Mouse (Mus musculus) G1E (cell line): ENCODE results near the gene Nup107. TPM values are rescaled to one million over a fixed set of nuclear protein-coding genes. Genes with fewer than 3 reads are reported as not detected.
A peak's percentile ranks its signal among the peaks of the same experiment; 100 is the strongest.
"Not testable (repeated sequence)": the region's sequence is repeated elsewhere in the genome, so short reads cannot be mapped to it uniquely, and the experiment has no call there.

Experiments
- ATAC-seq: 2 replicates; pipeline ENCODE4 v1.8.0; 2016; ENCODE audit warnings: mild to moderate bottlenecking; ENCODE audit not compliant: insufficient number of reproducible peaks, poor library complexity, low FRiP score, severe bottlenecking; ENCODE audit errors: extremely low read depth
- DNase-seq: peaks from one replicate; pipeline ENCODE4 v3.0.0; 2012; ENCODE audit warnings: low spot score
- H3K27me3 ChIP-seq: 2 replicates; pipeline ENCODE4 v1.6.1; 2012; ENCODE audit warnings: mild to moderate bottlenecking, low read length, inconsistent platforms; ENCODE audit not compliant: insufficient read depth
- H3K36me3 ChIP-seq: replicated peaks from 2 replicates; pipeline ENCODE3; 2012; ENCODE audit warnings: mild to moderate bottlenecking, inconsistent platforms
- H3K4me1 ChIP-seq: 2 replicates; pipeline ENCODE4 v1.6.1; 2012; ENCODE audit warnings: low read depth, low read length, inconsistent platforms, mixed read lengths; ENCODE audit not compliant: insufficient read depth
- H3K4me3 ChIP-seq: 2 replicates; pipeline ENCODE4 v1.5.1; 2012; ENCODE audit warnings: low read depth, mild to moderate bottlenecking, inconsistent platforms, low read length, moderate library complexity, mixed read lengths
- H3K9me3 ChIP-seq: replicated peaks from 2 replicates; pipeline ENCODE4 v1.6.1; 2012; ENCODE audit warnings: inconsistent platforms
- CTCF ChIP-seq: IDR thresholded peaks from 2 replicates; pipeline ENCODE4 v1.5.1; 2012; ENCODE audit warnings: low read depth, low read length, inconsistent platforms, mixed read lengths
- GATA1 ChIP-seq: IDR thresholded peaks from 2 replicates; pipeline ENCODE4 v1.6.1; 2012; ENCODE audit warnings: borderline replicate concordance, low read length, inconsistent platforms, mixed read lengths
- GATA2 ChIP-seq: IDR thresholded peaks from 2 replicates; pipeline ENCODE4 v1.6.1; 2012; ENCODE audit warnings: low read depth, low read length, inconsistent platforms, borderline replicate concordance
- POLR2AphosphoS5 ChIP-seq: IDR thresholded peaks from 2 replicates; pipeline ENCODE4 v1.6.1; 2012; ENCODE audit warnings: low read depth, low read length, inconsistent platforms; ENCODE audit not compliant: insufficient replicate concordance
- TAL1 ChIP-seq: conservative IDR thresholded peaks from 2 replicates; pipeline ENCODE4 v1.6.1; 2012; ENCODE audit warnings: low read depth, low read length, inconsistent platforms, mixed read lengths
- polyA plus RNA-seq: library from polyadenylated mRNA; stranded (reverse); fragments of >175 nt; gene quantifications from 2 replicates; pipeline ENCODE4 v1.2.3, GENCODE M21; 2012
- total RNA-seq, 2 experiments: library from RNA; stranded (forward) in 1 of 2; stranded (reverse) in 1 of 2; fragments of 200-1000 nt in 1 of 2; fragments of >200 nt in 1 of 2; fragmentation: Nextera tagmentation in 1 of 2; gene quantifications; 2 replicates each; pipeline ENCODE4 v1.2.3; 2014 to 2017

Gene Nup107
- total and polyA plus RNA-seq, 3 experiments = 59.9 to 144 (median 130) TPM

DNA sequence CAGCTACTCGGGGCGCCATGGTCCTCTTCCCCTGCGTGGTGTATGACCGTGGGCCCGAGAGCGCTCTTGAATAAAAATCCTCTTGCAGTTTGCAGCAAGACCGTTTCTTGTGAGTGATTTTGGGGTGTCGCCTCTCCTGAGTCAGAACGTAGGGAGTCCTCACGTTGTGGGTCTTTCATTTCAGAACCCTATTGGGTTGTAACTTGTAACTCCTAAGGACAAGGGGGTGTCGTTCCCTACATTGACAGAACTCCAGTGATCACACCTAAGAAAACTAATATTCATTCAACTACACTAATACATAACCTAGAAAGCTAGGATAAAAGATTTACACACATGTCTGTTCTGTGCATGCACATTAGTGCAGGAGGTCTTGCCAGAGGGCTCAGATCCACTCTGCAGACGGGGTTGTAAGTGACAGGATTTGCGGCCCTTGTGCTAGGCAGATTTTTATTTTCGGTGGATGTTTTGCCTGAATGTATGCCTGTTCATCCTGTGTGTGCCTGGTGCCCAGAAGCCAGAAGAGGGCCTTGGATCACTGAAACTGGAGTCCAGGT lies 42.6 kb downstream of the Nup107 start:
- no peaks in the 10 kb centered on the region for H3K27me3 ChIP-seq
- peaks cover 65% of the 10 kb centered on the region for H3K36me3 ChIP-seq
- H3K4me3 ChIP-seq = no peak overlapping the region
- ATAC-seq (no peak), DNase-seq (no peak)
- peaks cover 34% of the 10 kb centered on the region for H3K9me3 ChIP-seq
- H3K4me1 ChIP-seq = peaks cover 9% of the 10 kb centered on the region
- TF ChIP-seq GATA1 (no peak), TAL1 (no peak), CTCF (no peak), POLR2AphosphoS5 (no peak), GATA2 (no peak)

DNA sequence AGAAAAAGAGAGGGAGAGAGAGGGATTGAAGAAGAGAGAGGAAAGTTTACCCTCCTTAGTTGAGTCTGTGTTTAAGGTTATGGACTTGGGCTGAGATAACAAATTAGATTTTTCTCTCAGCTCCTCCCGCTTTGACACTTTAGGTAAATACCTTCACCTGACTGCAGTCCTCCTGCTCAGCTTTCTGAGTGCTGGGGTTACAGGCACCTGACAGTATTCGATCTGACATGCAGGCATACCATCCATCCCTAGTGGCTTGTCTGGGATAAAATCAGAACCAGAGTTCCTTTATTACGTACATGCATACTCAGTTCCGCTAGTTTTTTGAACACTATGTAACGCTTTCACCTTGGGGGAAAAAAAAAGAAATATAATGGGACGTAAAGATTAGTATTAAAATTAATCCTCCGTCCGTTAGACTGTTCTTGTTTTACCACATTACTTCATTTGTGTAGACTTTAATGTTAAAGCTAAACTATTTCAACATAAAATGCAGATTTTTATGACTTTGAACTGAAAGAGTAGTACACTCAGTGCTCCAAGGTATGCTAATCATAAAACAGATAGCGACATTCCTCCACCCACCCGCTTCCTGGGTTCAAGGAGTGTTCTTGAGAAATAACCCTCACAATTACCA lies 43.3 kb downstream of the Nup107 start:
- peaks cover 14% of the 10 kb centered on the region for H3K4me1 ChIP-seq
- TF ChIP-seq GATA2 (no peak), CTCF (no peak)
- H3K27me3 ChIP-seq = no peaks in the 10 kb centered on the region
- no peak for ATAC-seq
- peaks cover 34% of the 10 kb centered on the region for H3K9me3 ChIP-seq
- DNase-seq = no peak
- H3K4me3 ChIP-seq = no peak overlapping the region
- peaks cover 63% of the 10 kb centered on the region for H3K36me3 ChIP-seq

DNA sequence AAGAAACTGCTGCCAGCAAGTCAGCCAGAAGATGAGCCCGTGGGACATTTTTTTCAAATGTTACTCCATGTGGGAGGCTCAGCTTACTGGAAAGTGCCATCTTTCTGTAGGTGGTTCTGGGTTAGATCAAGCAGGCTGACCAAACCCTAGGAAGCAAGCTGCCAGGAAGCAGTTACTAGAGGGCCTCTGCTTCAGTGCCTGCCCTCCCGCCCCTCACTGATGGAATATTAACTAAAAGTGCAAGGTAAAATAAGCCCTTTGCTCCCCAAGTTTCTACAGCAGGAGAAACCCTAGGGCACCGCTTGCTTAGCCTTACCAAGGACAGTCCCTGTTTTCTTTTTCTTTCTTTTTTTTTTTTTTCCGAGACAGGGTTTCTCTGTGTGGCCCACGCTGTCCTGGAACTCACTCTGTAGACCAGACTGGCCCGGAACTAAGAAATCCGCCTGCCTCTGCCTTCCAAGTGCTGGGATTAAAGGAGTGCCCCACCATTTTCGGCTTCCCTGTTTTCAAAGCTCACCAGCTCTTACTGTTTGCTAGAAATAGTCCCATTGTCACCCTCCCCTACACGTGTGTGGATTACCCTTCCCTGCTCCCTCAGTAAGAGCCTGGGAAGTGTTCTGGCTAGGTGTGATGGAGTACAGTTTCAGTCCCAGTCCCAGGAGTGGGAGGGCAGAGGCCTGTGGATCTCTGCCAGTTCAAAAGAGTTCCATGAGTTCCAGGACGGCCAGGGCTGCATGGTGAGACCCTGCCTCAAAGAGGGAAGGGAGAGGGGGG lies 44.0 kb downstream of the Nup107 start:
- TF ChIP-seq GATA1 = no peak
- no peak for TF ChIP-seq POLR2AphosphoS5
- no peak for TF ChIP-seq GATA2
- TF ChIP-seq TAL1 = no peak
- TF ChIP-seq CTCF = no peak
- Histone ChIP-seq H3K4me1 (peaks cover 21% of the 10 kb centered on the region), H3K27me3 (no peaks in the 10 kb centered on the region), H3K36me3 (peaks cover 67% of the 10 kb centered on the region), H3K9me3 (peaks cover 34% of the 10 kb centered on the region), H3K4me3 (no peak overlapping the region)
- ATAC-seq (no peak), DNase-seq (no peak)

DNA sequence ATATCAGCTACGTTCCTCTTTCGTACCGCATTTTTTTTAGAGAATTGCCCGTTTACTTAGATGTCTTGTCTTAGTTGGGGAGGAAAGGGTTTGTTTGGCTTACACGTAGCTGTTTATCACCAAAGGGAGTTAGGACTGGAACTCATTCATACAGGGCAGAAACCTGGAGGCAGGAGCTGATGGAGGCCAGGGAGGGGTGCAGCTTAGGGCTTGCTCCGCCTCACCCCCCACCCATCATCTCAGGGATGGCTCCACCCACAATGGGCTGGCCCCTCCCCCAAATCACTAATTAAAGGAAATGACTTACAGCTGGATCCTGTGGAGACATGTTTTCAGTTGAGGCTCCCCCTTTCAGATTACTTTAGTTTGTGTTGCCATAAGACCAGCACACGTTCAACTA lies 44.8 kb downstream of the Nup107 start:
- Histone ChIP-seq H3K27me3 (no peaks in the 10 kb centered on the region), H3K4me3 (no peak overlapping the region), H3K4me1 (peaks cover 24% of the 10 kb centered on the region), H3K36me3 (peaks cover 67% of the 10 kb centered on the region), H3K9me3 (peaks cover 34% of the 10 kb centered on the region)
- TF ChIP-seq TAL1 (no peak), GATA2 (no peak), GATA1 (no peak), CTCF (no peak), POLR2AphosphoS5 (no peak)
- DNase-seq = no peak
- no peak for ATAC-seq

DNA sequence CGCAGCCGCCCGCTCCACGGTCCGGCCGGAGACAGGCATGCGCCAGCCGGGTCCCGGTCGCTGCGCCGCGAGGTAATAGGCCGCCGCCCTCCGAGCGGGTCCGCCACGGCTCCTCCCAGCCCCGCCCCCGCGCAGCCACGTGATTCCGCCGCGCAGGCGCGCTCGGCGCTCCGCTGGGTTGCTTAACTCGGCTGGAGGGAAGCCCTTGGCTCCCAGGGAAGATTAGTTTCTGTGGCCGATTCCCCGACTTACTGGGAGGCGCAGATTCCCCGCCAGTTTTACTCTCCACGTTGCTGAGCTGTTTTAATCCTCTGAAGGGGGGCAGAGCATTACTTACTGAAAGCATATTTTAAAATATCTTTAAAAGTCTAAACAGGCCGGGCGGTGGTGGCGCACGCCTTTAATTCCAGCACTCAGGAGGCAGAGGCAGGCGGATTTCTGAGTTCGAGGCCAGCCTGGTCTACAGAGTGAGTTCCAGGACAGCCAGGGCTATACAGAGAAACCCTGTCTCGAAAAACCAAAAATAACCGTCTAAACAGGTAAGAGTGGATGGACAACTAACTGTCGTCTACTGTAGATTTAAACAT lies 46.1 kb downstream of the Nup107 start, which contains the start of gene Slc35e3:
TSS of gene Slc35e3 (minus strand) at position 69 of the 587 bp plus-strand sequence.
- H3K27me3 ChIP-seq = no peaks in the 10 kb centered on the region
- peak; percentile 72 for ATAC-seq
- H3K4me3 ChIP-seq = peak within 1 kb of the TSS; percentile 72
- H3K9me3 ChIP-seq = peaks cover 27% of the 10 kb centered on the region
- peak; percentile 87 for DNase-seq
- TF ChIP-seq GATA1 = no peak
- TF ChIP-seq GATA2 = no peak
- no peak for TF ChIP-seq POLR2AphosphoS5
- no peak for TF ChIP-seq TAL1
- no peak for TF ChIP-seq CTCF
- H3K36me3 ChIP-seq = peaks cover 65% of the 10 kb centered on the region
- H3K4me1 ChIP-seq = peaks cover 32% of the 10 kb centered on the region

DNA sequence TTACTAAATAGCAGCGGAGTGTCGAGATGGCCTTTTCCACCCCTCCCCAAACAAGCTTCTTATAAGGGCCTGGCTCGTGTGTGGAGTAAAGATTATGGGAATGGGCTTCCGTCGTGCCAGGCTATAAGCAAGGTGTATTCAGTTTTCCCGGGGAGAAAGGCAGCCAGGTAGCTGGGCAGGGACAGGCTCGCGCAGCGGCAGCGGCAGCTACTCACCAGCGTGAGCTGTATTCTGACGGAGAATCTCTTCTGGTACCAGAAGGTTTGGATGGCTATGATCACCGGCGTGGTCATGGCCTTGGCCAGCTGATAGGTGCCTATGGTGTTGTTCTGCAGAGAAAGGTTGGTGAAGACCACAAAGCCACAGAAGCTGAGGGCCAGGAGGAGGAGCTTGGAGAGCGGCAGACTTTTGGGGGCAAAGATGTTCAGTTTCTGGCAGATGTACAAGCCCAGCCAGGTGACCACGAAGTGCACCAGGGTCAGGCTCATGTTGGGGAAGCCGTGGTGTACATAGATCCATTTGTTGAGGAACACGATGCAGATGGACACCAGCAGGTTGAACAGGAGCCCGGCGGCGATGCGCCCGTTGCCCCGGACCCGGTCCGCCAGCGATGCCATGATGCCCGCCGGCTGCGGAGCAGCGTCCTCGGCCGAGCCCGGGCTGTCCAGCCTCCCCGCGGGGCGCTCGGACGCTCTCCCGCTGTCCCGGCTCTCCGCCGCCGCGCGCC lies 46.8 kb downstream of the Nup107 start:
- peaks cover 38% of the 10 kb centered on the region for H3K4me1 ChIP-seq
- H3K9me3 ChIP-seq = peaks cover 21% of the 10 kb centered on the region
- ATAC-seq = peak; percentile 23; the same call in 1 of the 2 replicates
- DNase-seq, H3K27me3 ChIP-seq: not testable (repeated sequence)
- peaks cover 65% of the 10 kb centered on the region for H3K36me3 ChIP-seq
- peak overlapping the region; percentile 72 for H3K4me3 ChIP-seq
